Mouse (Mus musculus): Measurements from ENCODE around the gene Tulp2. TPM values are rescaled to one million over a fixed set of nuclear protein-coding genes. Genes with fewer than 3 reads are reported as not detected.

Tulp2 gene
- polyA plus RNA-seq, 1 experiment = 0.04 TPM

DNA sequence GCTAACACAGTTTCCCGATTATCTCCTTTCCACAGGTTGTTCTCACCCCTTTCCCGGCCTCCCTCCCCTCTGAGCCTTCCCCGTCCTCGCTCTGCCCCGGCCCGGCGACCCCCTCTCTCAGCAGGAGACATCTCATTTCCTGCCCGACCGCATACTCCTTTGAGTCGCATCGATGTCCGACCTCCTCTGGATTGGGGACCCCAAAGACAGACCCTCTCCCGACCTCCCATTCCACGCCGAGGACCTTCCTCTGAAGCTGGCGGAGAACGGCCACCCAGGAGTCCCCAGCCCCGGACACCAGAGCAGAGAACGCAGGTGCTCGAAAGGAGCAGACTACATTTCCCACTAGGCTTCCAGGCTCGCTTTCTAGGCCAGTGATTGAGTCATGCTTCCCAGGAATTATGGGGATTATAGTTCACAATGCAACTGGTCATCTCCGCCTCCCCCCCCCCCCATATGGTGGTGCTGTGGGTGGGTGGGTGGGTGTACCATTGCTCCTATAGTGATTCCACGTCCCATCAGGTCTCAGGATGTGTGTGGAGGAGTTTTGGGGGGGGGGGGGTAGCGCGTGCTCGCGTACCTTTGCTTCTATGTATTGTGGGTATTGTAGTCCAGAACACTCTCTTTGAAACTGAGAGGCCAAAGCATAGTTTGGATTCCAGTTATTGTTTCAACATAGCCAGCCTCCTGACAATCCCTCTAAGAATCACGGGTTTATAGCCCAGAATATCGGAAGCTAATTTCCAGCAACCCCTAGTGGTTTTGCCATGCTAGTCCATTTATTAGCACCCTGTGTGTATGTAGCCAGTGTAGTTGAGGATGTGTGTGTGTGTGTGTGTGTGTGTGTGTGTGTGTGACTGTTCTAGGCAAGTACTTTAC, 56.7 kb downstream of the Tulp2 start:
- Histone ChIP-seq H3K4me3 (ENCODE audit: extremely low read depth, insufficient read depth, insufficient read length) (no peak overlapping the region; the same call in 1 of the 2 replicates), H3K27me3 (ENCODE audit: control insufficient read depth, insufficient read depth, low read length) (no peaks in the 10 kb centered on the region), H3K36me3 (ENCODE audit: control insufficient read depth, insufficient read depth, low read length) (no peaks in the 10 kb centered on the region), H3K27ac (ENCODE audit: insufficient read depth, low read length) (no peak overlapping the region), H3K4me1 (ENCODE audit: control insufficient read depth, insufficient read depth, insufficient read length) (no peaks in the 10 kb centered on the region)
- 11% methylated on average over 29 of the region's 29 CpGs for WGBS
- no peak for DNase-seq (ENCODE audit: low read depth in 1 of 2, low spot score in 2 of 2)
- TF ChIP-seq POLR2A (IDR thresholded peaks at IDR 0.05; ENCODE audit: low read depth, low read length) (no peak), CTCF (IDR thresholded peaks at IDR 0.05; ENCODE audit: extremely low read depth, insufficient read depth, insufficient read length, insufficient replicate concordance) (no peak)

DNA sequence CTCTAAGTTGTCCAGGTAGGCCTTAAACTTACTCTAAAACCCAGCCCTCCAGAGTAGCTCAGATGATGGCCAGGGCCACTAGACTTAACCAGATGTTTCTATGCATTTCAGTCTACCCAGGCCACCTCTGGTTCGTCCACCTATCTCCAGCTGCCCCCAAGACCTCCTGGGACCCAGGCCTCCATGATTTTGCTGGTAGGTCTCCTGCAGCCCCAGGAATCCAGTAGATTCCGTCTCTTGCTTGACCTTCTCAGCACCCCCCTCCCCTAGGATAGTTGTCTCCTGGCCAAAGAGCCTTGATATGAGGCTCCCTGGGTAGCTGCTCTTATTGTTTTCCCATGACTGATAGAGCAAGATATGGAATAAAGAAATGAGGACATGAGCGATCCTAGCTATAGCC, 57.4 kb downstream of the Tulp2 start:
- 91% methylated on average over 3 of the region's 3 CpGs for WGBS
- no peaks in the 10 kb centered on the region for H3K27me3 ChIP-seq (ENCODE audit: control insufficient read depth, insufficient read depth, low read length)

DNA sequence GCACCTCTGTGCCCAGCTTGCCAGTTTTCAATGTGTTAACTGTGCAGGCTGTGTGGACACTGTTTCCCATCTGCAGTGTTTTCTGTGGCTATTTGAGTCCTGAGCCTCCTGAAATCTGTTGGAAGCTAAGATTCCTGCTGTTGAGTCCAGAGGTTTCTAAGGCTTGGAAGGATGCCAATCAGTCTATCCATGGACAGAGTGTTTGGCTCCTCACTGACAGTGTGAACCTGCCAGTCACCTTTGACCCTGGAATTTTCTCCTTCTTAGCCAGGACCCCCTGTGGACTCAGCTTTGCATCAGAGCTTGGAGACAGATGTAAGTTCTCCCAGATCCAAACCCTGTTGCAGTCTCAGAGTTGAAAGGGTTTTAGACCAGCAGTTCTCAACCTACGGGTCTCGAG, 58.5 kb downstream of the Tulp2 start:
- DNase-seq (ENCODE audit: low read depth in 1 of 2, low spot score in 2 of 2) = no peak
- no peak overlapping the region for H3K27ac ChIP-seq (ENCODE audit: insufficient read depth, low read length)
- no peak for TF ChIP-seq POLR2A (IDR thresholded peaks at IDR 0.05; ENCODE audit: low read depth, low read length)
- TF ChIP-seq CTCF (IDR thresholded peaks at IDR 0.05; ENCODE audit: extremely low read depth, insufficient read depth, insufficient read length, insufficient replicate concordance) = no peak

More for the DNA sequence above, 57.4 kb downstream of the Tulp2 start:
- H3K4me1 ChIP-seq (ENCODE audit: control insufficient read depth, insufficient read depth, insufficient read length) = no peaks in the 10 kb centered on the region
- no peak overlapping the region for H3K27ac ChIP-seq (ENCODE audit: insufficient read depth, low read length)
- H3K4me3 ChIP-seq (ENCODE audit: extremely low read depth, insufficient read depth, insufficient read length) = no peak overlapping the region
- H3K36me3 ChIP-seq (ENCODE audit: control insufficient read depth, insufficient read depth, low read length) = no peaks in the 10 kb centered on the region
- TF ChIP-seq POLR2A (IDR thresholded peaks at IDR 0.05; ENCODE audit: low read depth, low read length) (no peak), CTCF (IDR thresholded peaks at IDR 0.05; ENCODE audit: extremely low read depth, insufficient read depth, insufficient read length, insufficient replicate concordance) (no peak)
- no peak for DNase-seq (ENCODE audit: low read depth in 1 of 2, low spot score in 2 of 2)

DNA sequence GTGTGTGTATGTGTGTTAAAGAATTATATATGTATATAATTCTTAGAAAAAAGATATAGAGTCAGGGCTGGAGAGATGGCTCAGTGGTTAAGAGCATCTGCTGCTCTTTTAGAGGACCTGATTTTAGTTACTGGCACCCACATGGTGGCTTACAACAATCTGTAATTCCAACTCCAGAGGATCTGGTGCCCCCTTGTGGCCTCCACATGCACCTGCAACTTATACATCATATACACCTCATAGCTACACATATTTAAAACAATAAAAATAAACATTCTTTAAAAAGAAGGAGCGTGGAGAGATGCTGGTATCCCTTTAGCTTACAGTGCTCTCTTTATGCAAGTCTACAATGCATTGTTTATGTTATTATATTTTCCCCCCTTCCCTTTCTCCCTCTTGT, 62.8 kb downstream of the Tulp2 start:
- no peaks in the 10 kb centered on the region for H3K4me1 ChIP-seq (ENCODE audit: control insufficient read depth, insufficient read depth, insufficient read length)
- 86% methylated on average over 1 of the region's 1 CpGs for WGBS
- no peak for DNase-seq (ENCODE audit: low read depth in 1 of 2, low spot score in 2 of 2)
- H3K4me3 ChIP-seq (ENCODE audit: extremely low read depth, insufficient read depth, insufficient read length) = no peak overlapping the region
- TF ChIP-seq POLR2A (IDR thresholded peaks at IDR 0.05; ENCODE audit: low read depth, low read length) = no peak
- TF ChIP-seq CTCF (IDR thresholded peaks at IDR 0.05; ENCODE audit: extremely low read depth, insufficient read depth, insufficient read length, insufficient replicate concordance) = no peak
- no peaks in the 10 kb centered on the region for H3K36me3 ChIP-seq (ENCODE audit: control insufficient read depth, insufficient read depth, low read length)
- H3K27ac ChIP-seq (ENCODE audit: insufficient read depth, low read length) = no peak overlapping the region
- no peaks in the 10 kb centered on the region for H3K27me3 ChIP-seq (ENCODE audit: control insufficient read depth, insufficient read depth, low read length)

More for the DNA sequence above, 58.5 kb downstream of the Tulp2 start:
- Histone ChIP-seq H3K4me3 (ENCODE audit: extremely low read depth, insufficient read depth, insufficient read length) (no peak overlapping the region), H3K36me3 (ENCODE audit: control insufficient read depth, insufficient read depth, low read length) (no peaks in the 10 kb centered on the region), H3K4me1 (ENCODE audit: control insufficient read depth, insufficient read depth, insufficient read length) (no peaks in the 10 kb centered on the region), H3K27me3 (ENCODE audit: control insufficient read depth, insufficient read depth, low read length) (no peaks in the 10 kb centered on the region)
- 51% methylated on average over 2 of the region's 2 CpGs for WGBS

DNA sequence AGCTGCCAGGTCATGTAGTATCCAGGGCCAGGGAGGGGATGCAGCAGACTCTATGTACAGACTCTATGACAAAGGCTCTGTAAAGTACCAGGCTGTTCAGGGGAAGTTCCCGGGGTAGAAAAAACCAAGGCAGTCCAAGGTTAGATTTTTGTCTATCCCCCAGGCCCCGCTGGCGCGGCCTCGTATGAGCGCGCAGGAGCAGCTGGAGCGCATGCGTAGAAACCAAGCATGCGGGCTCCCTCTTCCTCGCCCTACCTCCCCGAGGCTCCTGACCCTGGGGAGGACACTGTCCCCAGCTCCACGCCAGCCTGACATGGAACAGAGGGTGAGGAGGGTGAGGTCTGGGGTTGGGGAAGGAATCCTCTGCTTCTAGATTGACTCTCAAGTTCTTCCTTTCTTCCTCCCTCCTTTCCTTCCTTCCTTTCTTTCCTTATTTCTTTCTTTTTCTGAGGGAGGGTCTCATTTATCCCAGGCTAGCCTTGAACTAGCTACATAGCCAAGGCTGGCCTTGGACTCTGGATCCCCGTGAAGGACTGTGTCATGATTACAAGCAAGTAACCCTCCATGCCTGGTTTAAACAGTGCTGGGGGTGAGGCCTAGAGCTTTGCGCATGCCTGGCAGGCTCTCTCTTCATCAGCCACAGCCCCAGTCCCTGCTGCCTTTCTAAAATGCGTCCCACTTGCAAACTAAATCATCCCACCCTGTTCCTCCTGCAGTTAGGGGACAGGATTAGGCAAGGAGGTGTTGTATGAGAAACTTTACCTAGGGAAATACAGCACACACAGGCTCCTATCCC, 68.2 kb downstream of the Tulp2 start:
- no peaks in the 10 kb centered on the region for H3K36me3 ChIP-seq (ENCODE audit: control insufficient read depth, insufficient read depth, low read length)
- no peak for TF ChIP-seq POLR2A (IDR thresholded peaks at IDR 0.05; ENCODE audit: low read depth, low read length)
- no peak for TF ChIP-seq CTCF (IDR thresholded peaks at IDR 0.05; ENCODE audit: extremely low read depth, insufficient read depth, insufficient read length, insufficient replicate concordance)
- WGBS = 94% methylated on average over 16 of the region's 16 CpGs
- H3K27ac ChIP-seq (ENCODE audit: insufficient read depth, low read length) = no peak overlapping the region
- H3K4me3 ChIP-seq (ENCODE audit: extremely low read depth, insufficient read depth, insufficient read length) = no peak overlapping the region
- no peak for DNase-seq (ENCODE audit: low read depth in 1 of 2, low spot score in 2 of 2)
- H3K27me3 ChIP-seq (ENCODE audit: control insufficient read depth, insufficient read depth, low read length) = no peaks in the 10 kb centered on the region
- H3K4me1 ChIP-seq (ENCODE audit: control insufficient read depth, insufficient read depth, insufficient read length) = no peaks in the 10 kb centered on the region

DNA sequence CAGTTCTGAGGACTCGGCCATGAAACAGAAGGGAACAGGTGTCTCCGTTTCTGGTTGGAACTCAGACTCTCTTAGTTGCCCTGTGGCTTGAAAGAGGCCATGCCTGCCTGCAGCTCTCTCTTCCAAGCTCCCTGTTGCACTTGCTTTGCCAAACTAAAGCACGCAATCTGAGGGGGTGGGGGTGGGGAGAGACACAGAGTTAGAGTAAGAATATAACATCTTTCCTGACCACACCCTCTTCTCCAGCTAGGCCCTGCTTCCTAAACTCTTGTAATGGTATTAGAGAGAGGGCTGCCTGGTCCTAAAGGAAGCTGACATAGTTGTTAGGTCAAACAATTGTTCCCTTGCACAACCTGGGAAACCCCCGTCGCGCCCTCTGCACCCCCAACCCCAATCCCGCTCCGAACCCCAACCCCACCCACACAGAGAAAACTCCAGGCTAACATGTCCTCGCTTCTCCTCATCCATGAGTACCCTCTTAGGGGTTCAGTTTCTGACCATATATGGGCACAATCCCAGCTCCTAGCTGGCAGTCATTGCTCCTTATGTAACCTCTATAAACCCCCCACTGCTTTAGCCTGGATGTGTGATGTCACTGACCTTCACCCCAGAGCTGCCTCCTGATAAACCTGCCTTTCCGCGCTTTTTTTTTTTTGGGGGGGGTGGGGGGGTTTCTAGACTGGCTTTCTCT, 69.3 kb downstream of the Tulp2 start:
- H3K27me3 ChIP-seq (ENCODE audit: control insufficient read depth, insufficient read depth, low read length) = no peaks in the 10 kb centered on the region
- H3K36me3 ChIP-seq (ENCODE audit: control insufficient read depth, insufficient read depth, low read length) = no peaks in the 10 kb centered on the region
- no peak overlapping the region for H3K4me3 ChIP-seq (ENCODE audit: extremely low read depth, insufficient read depth, insufficient read length)
- TF ChIP-seq POLR2A (IDR thresholded peaks at IDR 0.05; ENCODE audit: low read depth, low read length) (no peak), CTCF (IDR thresholded peaks at IDR 0.05; ENCODE audit: extremely low read depth, insufficient read depth, insufficient read length, insufficient replicate concordance) (no peak)
- no peak for DNase-seq (ENCODE audit: low read depth in 1 of 2, low spot score in 2 of 2)
- no peaks in the 10 kb centered on the region for H3K4me1 ChIP-seq (ENCODE audit: control insufficient read depth, insufficient read depth, insufficient read length)
- WGBS = 81% methylated on average over 11 of the region's 11 CpGs
- H3K27ac ChIP-seq (ENCODE audit: insufficient read depth, low read length) = no peak overlapping the region
